Mouse (Mus musculus): ENCODE results near the gene Sephs2. TPM values are rescaled to one million over a fixed set of nuclear protein-coding genes. Genes with fewer than 3 reads are reported as not detected.

The Sephs2 gene
- polyA plus RNA-seq (2012; fragmentation: generic; extraction: Trizol) = 41.4 TPM
- long read RNA-seq, experiment 1, transcript Sephs2-201 (1 exons, 2,177 nt) = major isoform, 61 of 61 reads
- long read RNA-seq, experiment 1, partial matches to known transcripts = 0 of 61 reads
- long read RNA-seq, experiment 1, other reads (novel, unspliced or antisense) = 0 of 61 reads
- long read RNA-seq, experiment 2, transcript Sephs2-201 (1 exons, 2,177 nt) = major isoform, 381 of 381 reads
- long read RNA-seq, experiment 2, partial matches to known transcripts = 0 of 381 reads
- long read RNA-seq, experiment 2, other reads (novel, unspliced or antisense) = 0 of 381 reads

- no peaks in the 10 kb centered on the region for H3K36me3 ChIP-seq (ENCODE audit: control insufficient read depth, insufficient read depth)
- peaks cover 10% of the 10 kb centered on the region for H3K79me3 ChIP-seq (ENCODE audit: low read depth)
- H3ac ChIP-seq (ENCODE audit: control insufficient read depth, insufficient read length, low read depth) = peak within 1 kb of the TSS; percentile 90
- H3K27me3 ChIP-seq (ENCODE audit: control insufficient read depth, insufficient read depth, insufficient read length) = no peaks in the 10 kb centered on the region
- H3K79me2 ChIP-seq (ENCODE audit: control insufficient read depth, insufficient read depth) = peaks cover 15% of the 10 kb centered on the region
- TF ChIP-seq CEBPB (IDR thresholded peaks at IDR 0.05; ENCODE audit: low read depth) (peak; percentile 78), MAX (IDR thresholded peaks at IDR 0.05) (peak; percentile 71), MYOG (IDR thresholded peaks at IDR 0.05; ENCODE audit: control insufficient read depth, extremely low read depth, insufficient read length) (no peak), MYOD1 (IDR thresholded peaks at IDR 0.05; ENCODE audit: control insufficient read depth, insufficient read length, low read depth) (no peak), FOSL1 (IDR thresholded peaks at IDR 0.05; ENCODE audit: insufficient read depth, low read length, poor library complexity, severe bottlenecking) (no peak), USF1 (IDR thresholded peaks at IDR 0.05; ENCODE audit: low read depth) (peak; percentile 70)
- peak within 1 kb of the TSS; percentile 55 for H3K4me3 ChIP-seq (ENCODE audit: insufficient read depth, poor library complexity, severe bottlenecking)
Observed at GRCm38 (mm10) chr7:127273925-127274789, at the start of gene Sephs2. Gene Sephs2 (minus strand): TSS chr7:127274055.

GRCm38 (mm10) chr7:127322085-127322484, 48.2 kb upstream of the Sephs2 start:
- H3K4me3 ChIP-seq (ENCODE audit: insufficient read depth, poor library complexity, severe bottlenecking) = no peak overlapping the region
- no peaks in the 10 kb centered on the region for H3K79me3 ChIP-seq (ENCODE audit: low read depth)
- H3K36me3 ChIP-seq (ENCODE audit: control insufficient read depth, insufficient read depth) = no peaks in the 10 kb centered on the region
- no peak for TF ChIP-seq MYOG (IDR thresholded peaks at IDR 0.05; ENCODE audit: control insufficient read depth, extremely low read depth, insufficient read length)
- no peak for TF ChIP-seq CEBPB (IDR thresholded peaks at IDR 0.05; ENCODE audit: low read depth)
- TF ChIP-seq FOSL1 (IDR thresholded peaks at IDR 0.05; ENCODE audit: insufficient read depth, low read length, poor library complexity, severe bottlenecking) = no peak
- TF ChIP-seq MAX (IDR thresholded peaks at IDR 0.05) = no peak
- TF ChIP-seq USF1 (IDR thresholded peaks at IDR 0.05; ENCODE audit: low read depth) = no peak
- TF ChIP-seq CTCF (IDR thresholded peaks at IDR 0.05; ENCODE audit: control insufficient read depth, insufficient read depth, insufficient read length) = no peak
- no peak for TF ChIP-seq MYOD1 (IDR thresholded peaks at IDR 0.05; ENCODE audit: control insufficient read depth, insufficient read length, low read depth)
- peaks cover 70% of the 10 kb centered on the region for H3K27me3 ChIP-seq (ENCODE audit: control insufficient read depth, insufficient read depth, insufficient read length)
- no peak overlapping the region for H3ac ChIP-seq (ENCODE audit: control insufficient read depth, insufficient read length, low read depth)
- no peaks in the 10 kb centered on the region for H3K79me2 ChIP-seq (ENCODE audit: control insufficient read depth, insufficient read depth)

DNA sequence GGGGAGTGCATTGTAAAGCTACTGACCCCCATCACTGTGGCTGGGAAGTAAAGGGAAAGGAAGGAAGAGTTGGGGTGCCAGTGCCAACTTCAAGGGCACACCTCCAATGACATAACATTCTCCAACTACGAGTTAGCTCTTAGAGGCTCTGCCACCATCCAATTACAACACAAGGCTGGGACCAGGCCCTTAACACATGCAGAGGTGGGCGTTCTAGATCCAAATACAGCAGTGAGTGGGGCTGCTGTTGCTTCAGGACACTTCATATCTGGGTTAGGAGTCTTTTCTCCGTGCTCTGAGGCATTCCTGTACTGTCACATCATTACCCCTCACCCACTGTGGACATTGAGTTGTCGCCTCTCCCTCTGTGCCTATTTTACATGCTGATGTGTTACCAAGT, 47.3 kb upstream of the Sephs2 start:
- TF ChIP-seq USF1 (IDR thresholded peaks at IDR 0.05; ENCODE audit: low read depth) (no peak), FOSL1 (IDR thresholded peaks at IDR 0.05; ENCODE audit: insufficient read depth, low read length, poor library complexity, severe bottlenecking) (no peak), MYOG (IDR thresholded peaks at IDR 0.05; ENCODE audit: control insufficient read depth, extremely low read depth, insufficient read length) (no peak), CEBPB (IDR thresholded peaks at IDR 0.05; ENCODE audit: low read depth) (no peak), MYOD1 (IDR thresholded peaks at IDR 0.05; ENCODE audit: control insufficient read depth, insufficient read length, low read depth) (no peak), CTCF (IDR thresholded peaks at IDR 0.05; ENCODE audit: control insufficient read depth, insufficient read depth, insufficient read length) (no peak), MAX (IDR thresholded peaks at IDR 0.05) (no peak)
- Histone ChIP-seq H3K27me3 (ENCODE audit: control insufficient read depth, insufficient read depth, insufficient read length) (peaks cover 64% of the 10 kb centered on the region), H3K79me2 (ENCODE audit: control insufficient read depth, insufficient read depth) (no peaks in the 10 kb centered on the region), H3ac (ENCODE audit: control insufficient read depth, insufficient read length, low read depth) (no peak overlapping the region), H3K4me3 (ENCODE audit: insufficient read depth, poor library complexity, severe bottlenecking) (no peak overlapping the region), H3K36me3 (ENCODE audit: control insufficient read depth, insufficient read depth) (no peaks in the 10 kb centered on the region), H3K79me3 (ENCODE audit: low read depth) (no peaks in the 10 kb centered on the region)

- TF ChIP-seq MAX (IDR thresholded peaks at IDR 0.05) (peak; percentile 23), MYOG (IDR thresholded peaks at IDR 0.05; ENCODE audit: control insufficient read depth, extremely low read depth, insufficient read length) (no peak), FOSL1 (IDR thresholded peaks at IDR 0.05; ENCODE audit: insufficient read depth, low read length, poor library complexity, severe bottlenecking) (no peak), USF1 (IDR thresholded peaks at IDR 0.05; ENCODE audit: low read depth) (no peak)
- Histone ChIP-seq H3K27me3 (ENCODE audit: control insufficient read depth, insufficient read depth, insufficient read length) (peaks cover 54% of the 10 kb centered on the region), H3K79me2 (ENCODE audit: control insufficient read depth, insufficient read depth) (no peaks in the 10 kb centered on the region), H3ac (ENCODE audit: control insufficient read depth, insufficient read length, low read depth) (no peak overlapping the region), H3K79me3 (ENCODE audit: low read depth) (no peaks in the 10 kb centered on the region), H3K4me3 (ENCODE audit: insufficient read depth, poor library complexity, severe bottlenecking) (no peak overlapping the region), H3K36me3 (ENCODE audit: control insufficient read depth, insufficient read depth) (no peaks in the 10 kb centered on the region)
Observed at GRCm38 (mm10) chr7:127313912-127314311, 40.1 kb upstream of the Sephs2 start.

DNA sequence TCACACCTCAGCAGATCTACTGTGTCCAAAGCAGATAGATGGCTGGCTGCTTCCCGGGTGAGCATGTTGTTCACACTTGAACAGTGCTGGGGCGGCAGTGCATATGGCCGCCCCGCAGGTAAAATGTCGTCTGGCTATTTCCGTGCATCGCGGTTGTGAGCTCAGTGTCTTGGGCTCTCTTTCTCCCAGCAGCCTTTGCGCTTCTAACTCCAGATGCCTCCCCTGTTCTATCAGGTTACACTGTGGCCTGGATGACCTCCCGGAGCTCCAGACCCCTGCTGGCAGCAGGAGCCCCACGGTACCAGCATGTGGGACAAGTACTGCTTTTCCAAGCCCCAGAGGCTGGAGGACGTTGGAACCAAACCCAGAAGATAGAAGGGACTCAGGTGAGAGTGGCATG, 36.1 kb upstream of the Sephs2 start:
- Histone ChIP-seq H3K79me2 (ENCODE audit: control insufficient read depth, insufficient read depth) (no peaks in the 10 kb centered on the region), H3K79me3 (ENCODE audit: low read depth) (no peaks in the 10 kb centered on the region), H3K4me3 (ENCODE audit: insufficient read depth, poor library complexity, severe bottlenecking) (no peak overlapping the region), H3K36me3 (ENCODE audit: control insufficient read depth, insufficient read depth) (no peaks in the 10 kb centered on the region), H3ac (ENCODE audit: control insufficient read depth, insufficient read length, low read depth) (no peak overlapping the region), H3K27me3 (ENCODE audit: control insufficient read depth, insufficient read depth, insufficient read length) (peaks cover 57% of the 10 kb centered on the region)
- TF ChIP-seq USF1 (IDR thresholded peaks at IDR 0.05; ENCODE audit: low read depth) = no peak
- TF ChIP-seq MYOG (IDR thresholded peaks at IDR 0.05; ENCODE audit: control insufficient read depth, extremely low read depth, insufficient read length) = no peak
- no peak for TF ChIP-seq CEBPB (IDR thresholded peaks at IDR 0.05; ENCODE audit: low read depth)
- no peak for TF ChIP-seq MYOD1 (IDR thresholded peaks at IDR 0.05; ENCODE audit: control insufficient read depth, insufficient read length, low read depth)
- no peak for TF ChIP-seq CTCF (IDR thresholded peaks at IDR 0.05; ENCODE audit: control insufficient read depth, insufficient read depth, insufficient read length)
- no peak for TF ChIP-seq MAX (IDR thresholded peaks at IDR 0.05)
- TF ChIP-seq FOSL1 (IDR thresholded peaks at IDR 0.05; ENCODE audit: insufficient read depth, low read length, poor library complexity, severe bottlenecking) = no peak

Measured in C2C12 (cell line).